Mouse (Mus musculus) midbrain, embryonic 12.5 days (tissue): ENCODE data around the gene Fpgs. TPM values are rescaled to one million over a fixed set of nuclear protein-coding genes. Genes with fewer than 3 reads are reported as not detected.

Experiments used
- ATAC-seq: fragments of 200-750 bp; cut with Nextera tagmentation; 2 replicates; pipeline ENCODE4 v1.8.0; 2017; ENCODE audit warnings: low read depth, moderate TSS enrichment, moderate library complexity; ENCODE audit not compliant: low FRiP score
- H3K27ac ChIP-seq: fragments of 300-500 bp; sonication (generic); replicated peaks from 2 replicates; pipeline ENCODE4 v1.5.1; 2016; ENCODE audit warnings: mild to moderate bottlenecking
- H3K27me3 ChIP-seq: fragments of 300-500 bp; sonication (generic); 2 replicates; pipeline ENCODE4 v1.6.1; 2016; ENCODE audit warnings: mild to moderate bottlenecking
- H3K36me3 ChIP-seq: fragments of 300-500 bp; sonication (generic); 2 replicates; pipeline ENCODE4 v1.6.1; 2016
- H3K4me1 ChIP-seq: fragments of 300-500 bp; sonication (generic); 2 replicates; pipeline ENCODE4 v1.6.1; 2016
- H3K4me2 ChIP-seq: fragments of 300-500 bp; sonication (generic); replicated peaks from 2 replicates; pipeline ENCODE4 v1.6.1; 2016; ENCODE audit warnings: mild to moderate bottlenecking, moderate library complexity
- H3K4me3 ChIP-seq: fragments of 300-500 bp; sonication (generic); 2 replicates; pipeline ENCODE4 v1.5.1; 2016; ENCODE audit warnings: mild to moderate bottlenecking
- H3K9ac ChIP-seq: fragments of 300-500 bp; sonication (generic); replicated peaks from 2 replicates; pipeline ENCODE4 v1.6.1; 2016; ENCODE audit warnings: mild to moderate bottlenecking, moderate library complexity
- H3K9me3 ChIP-seq: fragments of 300-500 bp; sonication (generic); 2 replicates; pipeline ENCODE4 v1.6.1; 2016; ENCODE audit warnings: mild to moderate bottlenecking
- WGBS: fragments of 180-500 bp; shearing (Covaris S2); methylation state at CpG from one replicate; pipeline ENCODE4 v1.1.7; 2016; 5-methylcytosine and 5-hydroxymethylcytosine counted together
- polyA plus RNA-seq: library from polyadenylated mRNA; unstranded; fragments of >200 nt; fragmentation: Nextera tagmentation; extraction: Ambion mirVana; gene quantifications from 2 replicates; pipeline ENCODE4 v1.2.1, GENCODE M21; 2016

The Fpgs gene
- polyA plus RNA-seq, 1 experiment from 2014 or later: 19.1 TPM

DNA sequence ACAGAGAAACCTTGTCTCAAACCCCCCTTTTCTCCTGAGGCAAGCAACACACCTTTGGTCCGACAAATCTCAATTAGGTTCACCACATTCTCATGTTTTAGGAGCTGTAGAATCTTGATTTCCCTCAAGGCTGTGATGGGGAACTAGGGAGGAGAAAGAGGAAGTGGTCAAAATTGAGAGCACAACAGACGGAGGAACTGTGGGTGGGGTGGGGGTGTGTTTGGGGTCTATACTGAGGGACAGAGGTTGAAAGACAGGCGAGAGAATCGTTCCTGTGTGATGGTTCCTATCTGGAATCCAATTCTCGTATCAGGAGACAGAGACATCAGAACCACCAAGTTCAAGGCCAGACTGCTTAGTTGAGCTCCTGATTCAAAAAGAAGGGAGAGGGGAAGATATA lies 6.5 kb upstream of the Fpgs start:
- Histone ChIP-seq H3K4me2 (no peak overlapping the region), H3K9ac (no peak overlapping the region), H3K27me3 (no peaks in the 10 kb centered on the region), H3K4me3 (no peak overlapping the region), H3K27ac (no peak overlapping the region), H3K9me3 (no peaks in the 10 kb centered on the region), H3K36me3 (peaks cover 53% of the 10 kb centered on the region), H3K4me1 (peaks cover 17% of the 10 kb centered on the region)
- 86% methylated on average over 5 of the region's 5 CpGs for WGBS
- ATAC-seq: no peak

GRCm38 (mm10) chr2:32709521-32710137 lies 5.7 kb upstream of the Fpgs start:
- Histone ChIP-seq H3K4me2 (no peak overlapping the region), H3K9me3 (no peaks in the 10 kb centered on the region), H3K4me3 (no peak overlapping the region), H3K9ac (no peak overlapping the region), H3K4me1 (peaks cover 17% of the 10 kb centered on the region), H3K27ac (no peak overlapping the region), H3K27me3 (no peaks in the 10 kb centered on the region), H3K36me3 (peaks cover 61% of the 10 kb centered on the region)
- no peak for ATAC-seq
- 94% methylated on average over 20 of the region's 20 CpGs for WGBS

DNA sequence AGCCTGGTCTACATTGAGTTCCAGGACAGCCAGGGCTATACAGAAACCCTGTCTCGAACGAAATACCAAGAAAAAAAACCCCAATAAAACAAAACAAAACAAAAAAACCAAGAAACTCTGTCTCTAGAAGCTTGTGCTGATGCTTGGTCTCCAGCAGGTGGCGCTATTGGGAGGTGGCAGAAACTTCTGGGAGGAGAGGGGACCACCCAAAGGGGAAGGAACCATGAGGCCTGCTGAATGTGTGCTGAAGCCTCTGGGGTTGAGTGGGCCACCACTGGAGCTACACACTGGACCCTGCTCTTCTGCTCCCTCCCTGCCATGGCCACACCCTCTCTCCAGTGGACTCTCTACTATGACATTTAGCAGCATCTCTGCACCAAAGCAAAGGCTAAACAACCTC lies 4.7 kb upstream of the Fpgs start:
- peaks cover 71% of the 10 kb centered on the region for H3K36me3 ChIP-seq
- no peak for ATAC-seq
- no peak overlapping the region for H3K27ac ChIP-seq
- WGBS: 46% methylated on average over 3 of the region's 3 CpGs
- H3K4me1 ChIP-seq: peaks cover 11% of the 10 kb centered on the region
- no peak overlapping the region for H3K9ac ChIP-seq
- H3K27me3 ChIP-seq: no peaks in the 10 kb centered on the region
- no peaks in the 10 kb centered on the region for H3K9me3 ChIP-seq
- no peak overlapping the region for H3K4me3 ChIP-seq
- no peak overlapping the region for H3K4me2 ChIP-seq

DNA sequence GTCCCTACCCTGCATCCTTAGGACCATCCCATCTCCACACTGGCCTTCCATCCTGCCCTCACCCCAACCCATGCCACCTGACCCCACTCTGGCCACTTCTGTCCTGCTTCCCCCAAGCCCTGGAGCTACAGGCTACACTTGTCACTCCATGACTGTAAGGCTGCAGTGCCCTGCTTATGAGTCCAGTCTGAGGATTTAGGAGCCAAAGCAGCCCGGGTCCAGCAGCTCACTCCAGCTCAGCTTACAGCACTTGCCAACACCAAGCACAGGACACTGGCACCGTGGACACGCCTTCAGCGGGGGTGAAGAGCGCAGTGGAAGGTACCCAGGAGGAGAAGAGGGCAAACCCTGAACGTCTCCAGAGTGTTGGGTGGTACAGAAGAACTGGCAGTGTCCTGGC lies 3.0 kb upstream of the Fpgs start:
- Histone ChIP-seq H3K36me3 (peaks cover 83% of the 10 kb centered on the region), H3K4me1 (peaks cover 10% of the 10 kb centered on the region), H3K4me2 (no peak overlapping the region), H3K9ac (no peak overlapping the region), H3K27ac (no peak overlapping the region), H3K27me3 (no peaks in the 10 kb centered on the region), H3K9me3 (no peaks in the 10 kb centered on the region), H3K4me3 (no peak overlapping the region)
- no peak for ATAC-seq
- 95% methylated on average over 6 of the region's 6 CpGs for WGBS

GRCm38 (mm10) chr2:32705018-32705417 lies 1.1 kb upstream of the Fpgs start:
- Histone ChIP-seq H3K4me3 (no peak overlapping the region), H3K36me3 (peaks cover 76% of the 10 kb centered on the region), H3K27ac (no peak overlapping the region), H3K4me2 (no peak overlapping the region), H3K9me3 (no peaks in the 10 kb centered on the region), H3K4me1 (no peaks in the 10 kb centered on the region), H3K9ac (no peak overlapping the region), H3K27me3 (no peaks in the 10 kb centered on the region)
- no peak for ATAC-seq
- 93% methylated on average over 7 of the region's 7 CpGs for WGBS

- no peak overlapping the region for H3K4me3 ChIP-seq
- no peaks in the 10 kb centered on the region for H3K27me3 ChIP-seq
- H3K4me1 ChIP-seq: no peaks in the 10 kb centered on the region
- no peak for ATAC-seq
- peaks cover 56% of the 10 kb centered on the region for H3K36me3 ChIP-seq
- H3K9me3 ChIP-seq: no peaks in the 10 kb centered on the region
- no peak overlapping the region for H3K9ac ChIP-seq
- no peak overlapping the region for H3K27ac ChIP-seq
- WGBS: 96% methylated on average over 8 of the region's 8 CpGs
- H3K4me2 ChIP-seq: no peak overlapping the region
Observed at GRCm38 (mm10) chr2:32703046-32703445, 899 bp downstream of the Fpgs start.

GRCm38 (mm10) chr2:32700966-32701743 lies 2.8 kb downstream of the Fpgs start:
- Histone ChIP-seq H3K36me3 (peaks cover 37% of the 10 kb centered on the region), H3K4me2 (no peak overlapping the region), H3K27me3 (no peaks in the 10 kb centered on the region), H3K27ac (no peak overlapping the region), H3K9ac (no peak overlapping the region), H3K4me3 (no peak overlapping the region), H3K4me1 (no peaks in the 10 kb centered on the region), H3K9me3 (no peaks in the 10 kb centered on the region)
- 88% methylated on average over 14 of the region's 14 CpGs for WGBS
- ATAC-seq: no peak

GRCm38 (mm10) chr2:32699680-32700079 lies 4.3 kb downstream of the Fpgs start:
- ATAC-seq: no peak
- H3K4me3 ChIP-seq: no peak overlapping the region
- H3K4me1 ChIP-seq: no peaks in the 10 kb centered on the region
- 83% methylated on average over 6 of the region's 6 CpGs for WGBS
- H3K27me3 ChIP-seq: no peaks in the 10 kb centered on the region
- no peak overlapping the region for H3K4me2 ChIP-seq
- no peak overlapping the region for H3K9ac ChIP-seq
- H3K36me3 ChIP-seq: peaks cover 22% of the 10 kb centered on the region
- no peak overlapping the region for H3K27ac ChIP-seq
- H3K9me3 ChIP-seq: no peaks in the 10 kb centered on the region

DNA sequence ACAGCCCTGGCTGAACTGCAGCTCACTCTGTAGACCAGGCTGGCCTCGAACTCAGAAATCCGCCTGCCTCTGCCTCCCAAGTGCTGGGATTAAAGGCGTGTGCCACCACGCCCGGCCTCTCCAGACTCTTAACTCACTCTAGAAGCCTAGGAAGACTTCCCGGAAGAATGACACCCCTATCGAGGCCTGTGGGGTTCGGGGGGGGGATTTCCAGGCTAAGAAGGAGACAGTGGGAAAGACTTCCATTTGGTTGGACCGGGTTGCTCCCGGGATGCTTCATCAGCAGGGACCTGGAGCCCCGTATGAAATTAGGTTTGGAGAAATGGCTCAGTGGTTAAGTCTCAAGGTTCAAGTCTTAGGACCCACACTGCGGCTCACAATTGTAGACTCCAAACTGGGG lies 9.3 kb downstream of the Fpgs start:
- Histone ChIP-seq H3K4me3 (peak overlapping the region; percentile 81; the same call in 1 of the 2 replicates), H3K9me3 (no peaks in the 10 kb centered on the region), H3K4me1 (peaks cover 13% of the 10 kb centered on the region), H3K36me3 (no peaks in the 10 kb centered on the region), H3K27ac (no peak overlapping the region), H3K27me3 (no peaks in the 10 kb centered on the region; the same call in 1 of the 2 replicates), H3K4me2 (peak overlapping the region; percentile 93), H3K9ac (no peak overlapping the region)
- 87% methylated on average over 12 of the region's 12 CpGs for WGBS
- no peak for ATAC-seq

DNA sequence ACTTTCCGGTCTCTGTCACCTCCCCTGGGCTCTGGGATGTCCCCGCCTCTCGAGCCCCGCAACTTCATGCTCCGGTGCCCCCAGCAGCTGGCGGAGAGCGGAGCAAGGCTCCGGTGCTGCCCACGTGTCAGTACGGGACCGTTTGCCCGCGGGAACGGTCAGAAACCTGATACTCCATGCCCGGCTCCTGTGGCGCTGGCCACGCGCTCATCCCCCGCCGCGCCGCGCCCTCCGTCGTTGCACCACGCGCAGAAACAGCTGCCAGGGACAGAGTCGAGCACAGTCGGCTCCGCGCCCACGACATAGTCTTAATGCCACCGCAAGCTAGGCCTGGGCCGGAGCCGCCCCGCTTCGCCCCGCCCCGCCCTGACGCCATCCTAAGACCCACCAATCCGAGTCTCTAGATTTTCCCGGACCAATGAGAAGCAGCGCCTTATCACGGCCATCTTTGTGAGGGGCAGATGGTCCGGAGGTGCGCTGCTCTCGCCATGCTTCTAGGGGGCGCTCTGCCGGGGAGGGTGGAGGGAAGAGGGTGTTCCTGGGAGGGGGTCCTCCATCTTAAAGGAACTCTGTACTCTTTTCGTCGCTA lies 10.0 kb downstream of the Fpgs start:
- Histone ChIP-seq H3K4me1 (peaks cover 15% of the 10 kb centered on the region), H3K27ac (peak overlapping the region; percentile 70), H3K9me3 (no peaks in the 10 kb centered on the region), H3K4me2 (peak overlapping the region; percentile 93), H3K9ac (peak overlapping the region; percentile 83), H3K36me3 (no peaks in the 10 kb centered on the region), H3K27me3 (no peaks in the 10 kb centered on the region; the same call in 1 of the 2 replicates), H3K4me3 (peak overlapping the region; percentile 81)
- ATAC-seq: peak; percentile 97
- under 1% methylated on average over 51 of the region's 51 CpGs for WGBS

GRCm38 (mm10) chr2:32693282-32693681 lies 10.7 kb downstream of the Fpgs start:
- no peaks in the 10 kb centered on the region; the same call in 1 of the 2 replicates for H3K27me3 ChIP-seq
- ATAC-seq: no peak
- H3K9ac ChIP-seq: peak overlapping the region; percentile 83
- no peaks in the 10 kb centered on the region for H3K36me3 ChIP-seq
- peaks cover 15% of the 10 kb centered on the region for H3K4me1 ChIP-seq
- no peaks in the 10 kb centered on the region for H3K9me3 ChIP-seq
- H3K27ac ChIP-seq: 0 out of 2 replicates have a peak overlapping the region, but pooled peaks have one; percentile 70
- peak overlapping the region; percentile 93 for H3K4me2 ChIP-seq
- peak overlapping the region; percentile 81 for H3K4me3 ChIP-seq
- WGBS: 23% methylated on average over 7 of the region's 7 CpGs

- Histone ChIP-seq H3K9me3 (no peaks in the 10 kb centered on the region), H3K4me3 (no peak overlapping the region), H3K4me1 (peaks cover 15% of the 10 kb centered on the region), H3K9ac (peak overlapping the region; percentile 83; the same call in 1 of the 2 replicates), H3K4me2 (peak overlapping the region; percentile 93; the same call in 1 of the 2 replicates), H3K27ac (no peak overlapping the region), H3K27me3 (no peaks in the 10 kb centered on the region; the same call in 1 of the 2 replicates), H3K36me3 (peaks cover 4% of the 10 kb centered on the region)
- 96% methylated on average over 14 of the region's 14 CpGs for WGBS
- no peak for ATAC-seq
Observed at GRCm38 (mm10) chr2:32692496-32692895, 11.4 kb downstream of the Fpgs start.
